ENCODE assay signal across 8 mouse cellular contexts in the genomic region with DNA sequence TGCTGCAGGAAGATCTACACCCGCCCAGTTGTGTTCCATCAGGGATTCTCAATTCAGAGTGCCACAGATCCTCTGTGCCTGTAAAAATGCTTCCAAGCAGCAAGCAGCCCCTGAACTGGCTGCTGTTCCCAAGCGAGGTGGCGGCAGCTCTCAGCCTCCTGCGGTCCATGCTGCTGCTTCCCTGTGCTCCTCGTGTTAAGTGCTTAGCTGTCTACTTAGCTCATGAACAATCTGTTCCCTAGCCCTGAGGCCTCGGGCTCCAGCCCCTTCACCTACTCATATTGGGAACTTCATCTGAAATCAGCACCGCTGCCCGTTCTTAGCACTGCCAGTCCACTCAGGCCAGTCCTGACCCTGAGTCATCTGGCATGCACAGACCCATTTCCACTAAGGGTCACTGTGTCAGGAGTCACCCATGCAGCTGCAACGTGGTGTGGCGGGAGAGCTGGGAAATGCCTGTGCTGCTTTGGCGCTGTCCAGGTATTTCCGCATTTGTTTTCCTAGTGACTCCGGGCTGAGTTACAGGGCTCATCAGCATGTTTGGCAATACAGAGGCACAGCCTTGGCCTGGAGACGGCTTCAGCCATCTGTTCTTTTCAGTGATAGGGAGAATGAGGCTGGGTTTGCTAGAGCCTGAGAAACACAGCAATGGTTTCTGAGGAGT.
A peak's percentile ranks its signal among the peaks of the same experiment; 100 is the strongest.
DNase-seq lines count a peak whose midpoint lies in the region; ATAC-seq and TF ChIP-seq lines count a peak whose summit lies in the region.

No protein-coding gene starts in this region.

- no peaks in the 10 kb centered on the region for H3K27me3 ChIP-seq in forebrain, embryonic 16.5 days (replicated peaks; ENCODE audit: control insufficient read depth, insufficient read depth, low read length)
- H3K27me3 ChIP-seq in midbrain, postnatal 0 days (ENCODE audit: insufficient read depth, low read length), result no peaks in the 10 kb centered on the region

- TF ChIP-seq CTCF in left cerebral cortex, adult 2 months (IDR thresholded peaks at IDR 0.05), result no peak
- TF ChIP-seq CTCF in midbrain, postnatal 0 days (IDR thresholded peaks at IDR 0.05), result no peak

- WGBS in forebrain, embryonic 16.5 days, result 41% methylated on average over 14 of the region's 14 CpGs
- 46% methylated on average over 14 of the region's 14 CpGs for WGBS in midbrain, postnatal 0 days

- H3K9me3 ChIP-seq in forebrain, embryonic 16.5 days (ENCODE audit: control insufficient read depth, low read length), result no peaks in the 10 kb centered on the region
- no peaks in the 10 kb centered on the region for H3K9me3 ChIP-seq in midbrain, postnatal 0 days (ENCODE audit: low read length)

- peaks cover 35% of the 10 kb centered on the region for H3K4me1 ChIP-seq in forebrain, embryonic 16.5 days (replicated peaks; ENCODE audit: control insufficient read depth, insufficient read depth, low read length)
- H3K4me1 ChIP-seq in midbrain, postnatal 0 days (ENCODE audit: insufficient read depth, low read length), result peaks cover 10% of the 10 kb centered on the region

- DNase-seq in embryo, embryonic 10 days (ENCODE audit: low spot score), result peak; percentile 44
- DNase-seq in embryo, embryonic 11 days, result no peak
- peak; percentile 57 to 67 for DNase-seq in adrenal gland, postnatal 36 days
- DNase-seq in heart, postnatal 4 days, result peak; percentile 37
- peak; percentile 22 to 39 for DNase-seq in left cerebral cortex, adult 2 months (ENCODE audit: extremely low spot score in 1 of 2, low spot score in 2 of 2)
- peak; percentile 68 for DNase-seq in midbrain, postnatal 0 days (ENCODE audit: low spot score)
- no peak for DNase-seq in c-Kit-positive CD71-positive TER-119-positive erythroid progenitor cells, embryonic 14.5 days (ENCODE audit: low spot score)

- no peak overlapping the region for H3K9ac ChIP-seq in forebrain, embryonic 16.5 days (replicated peaks; ENCODE audit: low read depth, low read length)
- H3K9ac ChIP-seq in midbrain, postnatal 0 days (replicated peaks; ENCODE audit: low read length, poor library complexity, severe bottlenecking), result no peak overlapping the region

- H3K36me3 ChIP-seq in forebrain, embryonic 16.5 days (ENCODE audit: control insufficient read depth, insufficient read depth), result no peaks in the 10 kb centered on the region
- no peaks in the 10 kb centered on the region for H3K36me3 ChIP-seq in midbrain, postnatal 0 days (ENCODE audit: insufficient read depth, low read length)

- H3K27ac ChIP-seq in forebrain, embryonic 16.5 days (ENCODE audit: low read length), result peak overlapping the region; percentile 3; the same call in 1 of the 2 replicates
- peak overlapping the region; percentile 56 for H3K27ac ChIP-seq in left cerebral cortex, adult 2 months
- peak overlapping the region; percentile 43; the same call in 1 of the 2 replicates for H3K27ac ChIP-seq in midbrain, postnatal 0 days (ENCODE audit: low read depth, low read length)

- intact Hi-C loops in left cerebral cortex, adult 2 months (cut with DNase I), result loop anchor here (5.0 kb wide), 1 partner anchor 206 kb away; no protein-coding TSS in a partner anchor

- no peak overlapping the region for H3K4me3 ChIP-seq in forebrain, embryonic 16.5 days (replicated peaks; ENCODE audit: low read length)
- 0 out of 2 replicates have a peak overlapping the region, but pooled peaks have one; percentile 6 for H3K4me3 ChIP-seq in left cerebral cortex, adult 2 months
- H3K4me3 ChIP-seq in midbrain, postnatal 0 days (ENCODE audit: low read depth, low read length), result no peak overlapping the region

- ATAC-seq in forebrain, embryonic 16.5 days, result peak; percentile 85
- peak; percentile 45 for ATAC-seq in midbrain, postnatal 0 days (ENCODE audit: low FRiP score)

- H3K4me2 ChIP-seq in forebrain, embryonic 16.5 days (ENCODE audit: low read length), result no peak overlapping the region
- H3K4me2 ChIP-seq in midbrain, postnatal 0 days (ENCODE audit: low read depth, low read length, poor library complexity, severe bottlenecking), result no peak overlapping the region

Comparison
In these comparisons a context has a peak if more than half of its experiments do, and no peak if none do; other contexts are left out.
1. DNase-seq: peak in embryo, embryonic 10 days (single experiment), adrenal gland, postnatal 36 days (2 of 2), heart, postnatal 4 days (single experiment), left cerebral cortex, adult 2 months (2 of 2) and midbrain, postnatal 0 days (single experiment); none in embryo, embryonic 11 days (single experiment) and c-Kit-positive CD71-positive TER-119-positive erythroid progenitor cells, embryonic 14.5 days (single experiment).
2. H3K27ac ChIP-seq: peak in every context shown above with its lines; median percentile 56 in left cerebral cortex, adult 2 months; 43 in midbrain, postnatal 0 days; 3 in forebrain, embryonic 16.5 days.